Mouse (Mus musculus) intestine, postnatal 0 days (tissue): ENCODE data around the gene B4gat1. TPM values are rescaled to one million over a fixed set of nuclear protein-coding genes. Genes with fewer than 3 reads are reported as not detected.

ENCODE experiments used
- ATAC-seq: fragments of 200-750 bp; cut with Nextera tagmentation; 2 replicates; pipeline ENCODE4 v1.8.0; 2017; ENCODE audit warnings: mild to moderate bottlenecking, moderate TSS enrichment, moderate library complexity
- H3K27ac ChIP-seq: fragments of 300-500 bp; sonication (generic); 2 replicates; pipeline ENCODE4 v1.5.1; 2014; ENCODE audit warnings: mild to moderate bottlenecking, low read depth, low read length, moderate library complexity
- H3K27me3 ChIP-seq: fragments of 300-500 bp; sonication (generic); replicated peaks from 2 replicates; pipeline ENCODE4 v1.6.1; 2014; ENCODE audit warnings: low read length, mixed read lengths; ENCODE audit not compliant: control insufficient read depth, insufficient read depth
- H3K36me3 ChIP-seq: fragments of 300-500 bp; sonication (generic); 2 replicates; pipeline ENCODE4 v1.6.1; 2014; ENCODE audit warnings: mild to moderate bottlenecking, moderate library complexity; ENCODE audit not compliant: control insufficient read depth, insufficient read depth
- H3K4me1 ChIP-seq: fragments of 300-500 bp; sonication (generic); replicated peaks from 2 replicates; pipeline ENCODE4 v1.6.1; 2014; ENCODE audit warnings: antibody characterized with exemption, low read length, mixed read lengths; ENCODE audit not compliant: control insufficient read depth, insufficient read depth
- H3K4me2 ChIP-seq: fragments of 300-500 bp; sonication (generic); replicated peaks from 2 replicates; pipeline ENCODE4 v1.6.1; 2014; ENCODE audit warnings: low read depth, mild to moderate bottlenecking, moderate library complexity
- H3K4me3 ChIP-seq: fragments of 300-500 bp; sonication (generic); 2 replicates; pipeline ENCODE4 v1.5.1; 2014; ENCODE audit warnings: low read depth, low read length
- H3K9ac ChIP-seq: fragments of 300-500 bp; sonication (generic); 2 replicates; pipeline ENCODE4 v1.6.1; 2014; ENCODE audit warnings: mild to moderate bottlenecking, low read depth, low read length
- H3K9me3 ChIP-seq: fragments of 300-500 bp; sonication (generic); 2 replicates; pipeline ENCODE4 v1.6.1; 2016; ENCODE audit warnings: mixed run types; ENCODE audit not compliant: control insufficient read depth
- CTCF ChIP-seq: sonication (generic); IDR thresholded peaks from 2 replicates; pipeline ENCODE4 v1.5.1; 2016; ENCODE audit warnings: low read depth, mild to moderate bottlenecking, control low read depth, antibody characterized with exemption, moderate library complexity
- WGBS: fragments of 180-500 bp; shearing (Covaris S2); extraction: QIAGEN DNeasy Blood & Tissue Kit; methylation state at CpG from one replicate; pipeline ENCODE4 v1.1.7; 2014; 5-methylcytosine and 5-hydroxymethylcytosine counted together
- polyA plus RNA-seq: library from polyadenylated mRNA; unstranded; fragments of >200 nt; fragmentation: Nextera tagmentation; extraction: Ambion mirVana; gene quantifications from 2 replicates; pipeline ENCODE4 v1.2.1, GENCODE M21; 2015

Gene B4gat1
- polyA plus RNA-seq, 1 experiment from 2014 or later, result 17.9 TPM

DNA sequence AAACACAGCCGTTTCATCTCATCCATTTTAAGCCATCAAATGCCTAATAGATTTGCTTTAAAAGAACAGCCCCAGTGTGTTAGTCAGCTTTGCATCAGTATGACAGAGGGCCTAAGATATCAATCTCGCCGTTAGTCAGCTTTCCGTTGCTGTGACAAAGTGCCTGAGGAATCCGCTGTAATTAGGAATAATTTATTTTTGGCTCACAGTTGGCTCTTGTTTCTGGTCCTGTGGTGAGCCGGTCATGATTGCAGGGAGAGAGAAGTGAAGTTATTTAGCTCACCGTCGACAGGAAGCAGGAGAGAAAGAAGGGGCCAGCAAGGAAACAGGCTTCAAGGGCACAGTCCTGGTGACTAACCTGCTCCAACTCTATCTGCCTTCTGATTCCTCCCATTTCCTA is 25.5 kb upstream of the B4gat1 start:
- no peak overlapping the region for H3K4me2 ChIP-seq
- H3K9ac ChIP-seq, result no peak overlapping the region
- no peak for TF ChIP-seq CTCF
- no peaks in the 10 kb centered on the region; the same call in 1 of the 2 replicates for H3K4me1 ChIP-seq
- no peak overlapping the region for H3K4me3 ChIP-seq
- H3K9me3 ChIP-seq, result no peaks in the 10 kb centered on the region
- no peaks in the 10 kb centered on the region for H3K27me3 ChIP-seq
- ATAC-seq, result no peak; the same call in 1 of the 2 replicates
- no peaks in the 10 kb centered on the region for H3K36me3 ChIP-seq
- WGBS, result 61% methylated on average over 8 of the region's 8 CpGs
- H3K27ac ChIP-seq, result no peak overlapping the region

DNA sequence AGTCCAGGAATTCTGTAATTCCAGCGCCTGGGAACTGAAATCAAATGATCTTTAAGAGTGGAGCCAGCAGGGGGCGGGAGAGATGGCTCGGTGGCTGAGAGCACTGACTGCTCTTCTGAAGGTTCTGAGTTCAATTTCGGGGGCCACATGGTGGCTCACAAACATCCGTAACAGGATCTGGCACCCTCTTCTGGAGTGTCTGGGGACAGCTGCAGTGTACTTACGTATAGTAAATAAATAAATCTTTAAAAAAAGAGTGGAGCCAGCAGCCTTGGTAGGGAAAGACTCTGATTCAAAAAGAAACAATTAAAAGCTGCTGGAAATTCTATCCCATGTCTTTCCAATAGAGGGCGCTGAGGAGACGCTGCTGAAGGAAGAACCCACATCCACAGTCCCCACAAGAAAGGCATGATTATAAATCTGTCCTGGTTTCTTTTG is 23.6 kb upstream of the B4gat1 start:
- Histone ChIP-seq H3K4me1 (no peaks in the 10 kb centered on the region; the same call in 1 of the 2 replicates), H3K27ac (no peak overlapping the region), H3K36me3 (no peaks in the 10 kb centered on the region), H3K4me2 (no peak overlapping the region), H3K27me3 (no peaks in the 10 kb centered on the region), H3K4me3 (no peak overlapping the region), H3K9me3 (no peaks in the 10 kb centered on the region), H3K9ac (no peak overlapping the region)
- 16% methylated on average over 8 of the region's 8 CpGs for WGBS
- TF ChIP-seq CTCF, result peak; percentile 75
- no peak for ATAC-seq

DNA sequence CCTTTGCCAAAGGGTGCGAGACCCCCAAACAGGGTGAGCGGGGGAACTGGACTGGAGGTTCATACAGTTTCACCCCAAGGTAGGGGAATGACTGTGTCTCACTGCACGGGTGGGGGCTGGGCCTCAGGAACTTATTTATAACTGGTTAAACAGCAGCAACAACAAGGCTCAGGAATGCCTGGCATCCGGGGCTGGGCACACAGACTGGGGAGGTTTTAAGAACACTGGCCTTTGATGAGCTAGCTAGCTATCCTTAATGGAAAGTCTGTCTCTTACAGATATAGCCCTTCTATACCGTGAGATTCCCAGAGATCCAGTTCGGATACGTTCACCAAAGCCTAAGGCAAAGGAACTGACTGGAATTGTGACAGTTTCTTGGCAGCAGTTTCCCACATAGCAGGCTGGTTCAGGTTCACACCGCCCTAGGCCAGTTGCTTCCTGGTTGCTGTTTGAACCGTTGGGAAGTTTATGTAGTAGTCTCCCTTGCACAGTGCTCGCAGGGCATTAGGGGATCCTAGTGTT is 22.3 kb upstream of the B4gat1 start:
- ATAC-seq, result no peak
- Histone ChIP-seq H3K9me3 (no peaks in the 10 kb centered on the region), H3K4me3 (no peak overlapping the region), H3K36me3 (no peaks in the 10 kb centered on the region), H3K27ac (no peak overlapping the region; the same call in 1 of the 2 replicates), H3K9ac (no peak overlapping the region), H3K4me1 (no peaks in the 10 kb centered on the region; the same call in 1 of the 2 replicates), H3K4me2 (peak overlapping the region; percentile 30; the same call in 1 of the 2 replicates), H3K27me3 (no peaks in the 10 kb centered on the region)
- TF ChIP-seq CTCF, result no peak
- WGBS, result 24% methylated on average over 10 of the region's 10 CpGs

DNA sequence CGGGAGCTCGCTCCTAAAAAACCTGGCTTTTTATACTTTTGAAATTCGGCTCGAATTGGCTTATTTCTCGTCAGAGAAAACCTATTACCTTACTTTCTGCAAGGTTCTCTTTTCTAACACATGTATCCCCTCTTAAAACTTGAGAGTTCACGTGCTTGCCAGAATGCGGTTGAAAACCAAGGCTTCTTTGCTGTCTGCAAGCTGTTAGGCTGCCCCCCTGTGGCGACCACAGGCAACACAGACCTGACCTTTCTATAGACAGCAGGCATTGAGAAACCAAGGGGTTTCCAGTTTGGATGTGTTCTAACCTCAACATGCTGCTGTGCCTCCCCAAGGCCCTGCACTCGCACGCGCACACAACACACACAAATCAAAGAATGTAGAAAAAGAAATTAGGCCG is 21.8 kb upstream of the B4gat1 start:
- H3K27me3 ChIP-seq, result no peaks in the 10 kb centered on the region
- 23% methylated on average over 12 of the region's 12 CpGs for WGBS
- H3K4me2 ChIP-seq, result peak overlapping the region; percentile 30; the same call in 1 of the 2 replicates
- no peaks in the 10 kb centered on the region; the same call in 1 of the 2 replicates for H3K4me1 ChIP-seq
- H3K9ac ChIP-seq, result no peak overlapping the region
- no peak overlapping the region for H3K4me3 ChIP-seq
- peak; percentile 23; the same call in 1 of the 2 replicates for ATAC-seq
- no peak overlapping the region for H3K27ac ChIP-seq
- peak; percentile 88 for TF ChIP-seq CTCF
- H3K36me3 ChIP-seq, result no peaks in the 10 kb centered on the region
- H3K9me3 ChIP-seq, result no peaks in the 10 kb centered on the region

DNA sequence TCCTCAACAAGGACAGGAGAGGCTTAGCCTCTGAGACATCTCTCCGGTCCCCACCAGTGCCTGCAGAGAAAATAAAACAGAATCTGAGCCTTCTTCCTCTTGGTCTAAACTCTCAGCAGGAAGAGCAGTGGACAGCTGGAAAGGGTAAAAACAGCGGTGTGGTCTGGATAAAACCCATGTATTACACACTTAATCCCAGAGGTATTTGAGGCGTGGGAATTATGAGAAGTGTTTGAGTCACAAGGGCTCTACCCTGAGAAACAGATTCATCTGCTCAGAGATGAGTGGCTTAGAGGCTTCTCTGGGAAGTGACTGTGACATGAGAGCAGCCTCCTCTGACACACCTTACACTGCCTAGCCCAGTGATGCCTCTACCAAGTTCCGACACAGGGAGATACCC is 21.0 kb upstream of the B4gat1 start:
- no peak for ATAC-seq
- Histone ChIP-seq H3K27ac (no peak overlapping the region), H3K4me2 (no peak overlapping the region), H3K36me3 (no peaks in the 10 kb centered on the region), H3K4me1 (no peaks in the 10 kb centered on the region; the same call in 1 of the 2 replicates), H3K4me3 (no peak overlapping the region), H3K9me3 (no peaks in the 10 kb centered on the region), H3K27me3 (no peaks in the 10 kb centered on the region), H3K9ac (no peak overlapping the region)
- no peak for TF ChIP-seq CTCF
- WGBS, result 78% methylated on average over 4 of the region's 4 CpGs

DNA sequence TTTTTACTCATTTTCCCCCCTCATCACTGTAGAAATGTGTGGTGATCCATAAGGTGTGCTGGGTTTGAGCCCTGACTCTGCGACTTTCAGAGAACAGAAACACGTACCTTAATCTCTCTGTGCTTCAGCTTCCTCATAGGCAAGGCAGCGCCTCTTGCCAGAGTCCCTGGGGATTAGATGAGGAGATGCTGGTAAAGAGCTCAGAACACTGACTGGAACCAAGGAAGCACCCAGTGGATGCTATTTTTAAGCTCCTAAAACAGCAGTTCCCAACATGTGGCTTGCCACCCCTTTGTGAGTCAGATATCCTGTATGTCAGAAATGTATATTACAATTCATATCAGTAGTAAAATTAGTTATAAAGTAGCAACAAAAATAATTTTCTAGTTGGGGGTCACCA is 20.4 kb upstream of the B4gat1 start:
- TF ChIP-seq CTCF, result no peak
- Histone ChIP-seq H3K4me3 (no peak overlapping the region), H3K9me3 (no peaks in the 10 kb centered on the region), H3K27me3 (no peaks in the 10 kb centered on the region), H3K4me2 (no peak overlapping the region), H3K36me3 (no peaks in the 10 kb centered on the region), H3K27ac (no peak overlapping the region), H3K4me1 (no peaks in the 10 kb centered on the region; the same call in 1 of the 2 replicates), H3K9ac (no peak overlapping the region)
- 78% methylated on average over 3 of the region's 3 CpGs for WGBS
- ATAC-seq, result no peak
